In the genomic region with DNA sequence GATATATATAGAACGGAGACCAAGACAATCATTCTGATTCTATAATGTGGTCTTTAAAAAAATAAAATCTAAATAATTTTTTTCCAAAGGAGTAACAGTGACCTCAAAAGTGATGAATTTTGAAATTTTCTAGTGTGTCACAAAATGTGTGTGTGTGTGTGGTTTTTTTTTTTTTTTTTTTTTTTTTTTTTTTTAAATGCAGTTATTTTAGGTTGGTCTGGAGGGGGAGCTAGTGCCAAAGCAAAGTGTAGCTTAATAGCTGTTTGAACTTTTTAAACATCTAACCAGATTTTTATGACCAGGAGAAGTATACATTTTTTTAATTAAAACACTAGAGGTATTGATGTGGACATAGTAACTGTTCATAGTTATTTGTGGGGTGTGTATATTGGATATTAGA, we compare ENCODE assay signal across 9 mouse cellular contexts. TPM values are rescaled to one million over a fixed set of nuclear protein-coding genes. Genes with fewer than 3 reads are reported as not detected.
A peak's percentile ranks its signal among the peaks of the same experiment; 100 is the strongest.
DNase-seq lines count a peak whose midpoint lies in the region; ATAC-seq and TF ChIP-seq lines count a peak whose summit lies in the region.
"Had no signal": no experiment of that assay in that cellular context is flagged by ENCODE, and none has a peak within 500 bp of the region (broad histone marks: within the 10 kb centered on the region; RNA-seq: fewer than 3 reads in every experiment).

No protein-coding gene starts in this region.

- peak; percentile 12 to 30 for DNase-seq in cerebellum, postnatal 36 days
- no peak for DNase-seq in cerebellum, adult 9-11 months
- DNase-seq in liver, adult 2 months (ENCODE audit: extremely low read depth, low read depth, low spot score) = peak; percentile 60
- DNase-seq in c-Kit-positive CD71-positive TER-119-positive erythroid progenitor cells, embryonic 14.5 days (ENCODE audit: low spot score) = peak; percentile 33
- DNase-seq in retina, embryonic 14.5 days (ENCODE audit: low spot score) = peak; percentile 59
- no peak for DNase-seq in yolk sac, embryonic 10.5 days (ENCODE audit: low spot score)
- DNase-seq in layer of hippocampus, adult 9-11 months = no peak

- 64% methylated on average over 1 of the region's 1 CpGs for WGBS in liver, adult 2 months
- WGBS in liver, embryonic 12.5 days (ENCODE audit: insufficient replicate concordance) = 47% methylated on average over 1 of the region's 1 CpGs

- no peak overlapping the region for H3K27ac ChIP-seq in liver, adult 2 months (replicated peaks; ENCODE audit: insufficient read depth, low read depth, low read length)
- H3K27ac ChIP-seq in liver, embryonic 12.5 days = no peak overlapping the region
- H3K27ac ChIP-seq: heart, embryonic 13.5 days had no signal

- 0 out of 2 replicates have a peak, but pooled peaks have one; percentile 15 for TF ChIP-seq CTCF in liver, adult 2 months (IDR thresholded peaks at IDR 0.05; ENCODE audit: low read depth, low read length)

- no peak overlapping the region for H3K4me2 ChIP-seq in liver, embryonic 12.5 days

- peaks cover 3% of the 10 kb centered on the region; the same call in 1 of the 2 replicates for H3K4me1 ChIP-seq in liver, adult 2 months (ENCODE audit: control insufficient read depth, insufficient read depth, low read length)
- H3K4me1 ChIP-seq in liver, embryonic 12.5 days = peaks cover 21% of the 10 kb centered on the region

- no peak for ATAC-seq in liver, embryonic 12.5 days

- H3K9ac ChIP-seq in liver, adult 2 months (ENCODE audit: low read depth, low read length) = no peak overlapping the region
- H3K9ac ChIP-seq in liver, embryonic 12.5 days = no peak overlapping the region

- no peaks in the 10 kb centered on the region for H3K79me2 ChIP-seq in liver, adult 2 months (ENCODE audit: control insufficient read depth, insufficient read depth, low read length)

- H3K36me3 ChIP-seq in liver, adult 2 months (ENCODE audit: control insufficient read depth, insufficient read depth, low read length) = no peaks in the 10 kb centered on the region
- H3K36me3 ChIP-seq in liver, embryonic 12.5 days = no peaks in the 10 kb centered on the region
- H3K36me3 ChIP-seq: heart, embryonic 13.5 days had no signal

- TF ChIP-seq POLR2A in liver, adult 2 months (IDR thresholded peaks at IDR 0.05; ENCODE audit: extremely low read depth, insufficient read depth, low read length) = no peak

- H3K9me3 ChIP-seq in liver, embryonic 12.5 days (replicated peaks) = no peaks in the 10 kb centered on the region
- H3K9me3 ChIP-seq: heart, embryonic 13.5 days had no signal

- no peak overlapping the region for H3K4me3 ChIP-seq in liver, adult 2 months (ENCODE audit: insufficient read depth, low read depth, low read length)
- H3K4me3 ChIP-seq in liver, embryonic 12.5 days = no peak overlapping the region

- H3K27me3 ChIP-seq in liver, adult 2 months (ENCODE audit: control insufficient read depth, insufficient read depth, low read length) = no peaks in the 10 kb centered on the region
- no peaks in the 10 kb centered on the region for H3K27me3 ChIP-seq in liver, embryonic 12.5 days (replicated peaks)
- H3K27me3 ChIP-seq: heart, embryonic 13.5 days had no signal

RNA-seq across cellular contexts. Expression of gene Fut8, which starts 2.9 kb away (rescaled TPM):
- 6.5 and 8.0 TPM in 2 replicates for total RNA-seq in liver, adult 2 months (2014; rRNA removed)
- 1.2 and 1.6 TPM in 2 replicates for polyA plus RNA-seq in liver, adult 2 months (2012; rRNA removed)
- 21.3 and 21.4 TPM in 2 replicates for polyA plus RNA-seq in liver, embryonic 12.5 days (2016; fragmentation: Nextera tagmentation; extraction: Ambion mirVana)

Comparison
In these comparisons a context has a peak if more than half of its experiments do, and no peak if none do; other contexts are left out.
1. DNase-seq: peak in cerebellum, postnatal 36 days (2 of 2), liver, adult 2 months (single experiment), c-Kit-positive CD71-positive TER-119-positive erythroid progenitor cells, embryonic 14.5 days (single experiment) and retina, embryonic 14.5 days (single experiment); none in cerebellum, adult 9-11 months (single experiment), yolk sac, embryonic 10.5 days (single experiment) and layer of hippocampus, adult 9-11 months (single experiment).